Comparison of ENCODE assay signal across 12 mouse cellular contexts in the genomic region with DNA sequence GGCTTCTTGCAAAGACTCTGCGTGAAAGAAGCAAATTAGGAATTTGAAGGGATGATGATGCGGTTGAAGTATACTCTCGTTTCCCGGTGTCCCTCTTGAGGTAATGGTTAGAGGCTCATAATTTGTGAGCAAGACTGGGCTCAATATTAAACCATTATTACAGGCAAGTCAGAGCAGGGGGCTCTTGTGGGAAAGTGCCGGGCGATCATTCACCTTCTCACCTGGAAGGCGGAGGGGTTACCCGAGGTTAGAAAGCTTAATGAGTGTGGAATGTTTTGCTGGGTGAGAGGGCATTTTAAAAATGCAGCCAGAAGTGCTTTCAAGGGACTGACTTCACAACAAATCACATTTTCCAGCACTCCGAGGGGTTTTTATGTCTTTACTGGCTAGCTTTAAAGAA. TPM values are rescaled to one million over a fixed set of nuclear protein-coding genes. Genes with fewer than 3 reads are reported as not detected.
DNase-seq lines count a peak whose midpoint lies in the region; ATAC-seq and TF ChIP-seq lines count a peak whose summit lies in the region.
"Had no signal": no experiment of that assay in that cellular context is flagged by ENCODE, and none has a peak within 500 bp of the region (broad histone marks: within the 10 kb centered on the region; RNA-seq: fewer than 3 reads in every experiment).

No protein-coding gene starts in this region.

- no peak overlapping the region for H3K27ac ChIP-seq in kidney, postnatal 0 days
- no peak overlapping the region for H3K27ac ChIP-seq in embryonic facial prominence, embryonic 13.5 days
- no peak overlapping the region for H3K27ac ChIP-seq in hindbrain, embryonic 12.5 days
- no peak overlapping the region for H3K27ac ChIP-seq in midbrain, embryonic 12.5 days (replicated peaks)
- H3K27ac ChIP-seq: embryonic facial prominence, embryonic 15.5 days had no signal

- H3K36me3 ChIP-seq in kidney, postnatal 0 days (ENCODE audit: insufficient read depth, low read length): no peaks in the 10 kb centered on the region
- no peaks in the 10 kb centered on the region for H3K36me3 ChIP-seq in embryonic facial prominence, embryonic 13.5 days
- H3K36me3 ChIP-seq in hindbrain, embryonic 12.5 days: no peaks in the 10 kb centered on the region
- H3K36me3 ChIP-seq in midbrain, embryonic 12.5 days: no peaks in the 10 kb centered on the region
- H3K36me3 ChIP-seq: embryonic facial prominence, embryonic 15.5 days had no signal

- no peak for ATAC-seq in kidney, postnatal 0 days (replicated peaks; ENCODE audit: low FRiP score, low read depth)
- no peak for ATAC-seq in embryonic facial prominence, embryonic 13.5 days (ENCODE audit: insufficient number of reproducible peaks, insufficient read depth, low FRiP score, low TSS enrichment, low read depth)
- ATAC-seq in hindbrain, embryonic 12.5 days (ENCODE audit: low FRiP score): no peak
- ATAC-seq in midbrain, embryonic 12.5 days (ENCODE audit: low FRiP score, low read depth): no peak; the same call in 1 of the 2 replicates

- intact Hi-C loops in left cerebral cortex, postnatal 25 days (cut with DNase I): no loop called here

- H3K27me3 ChIP-seq in kidney, postnatal 0 days (ENCODE audit: insufficient read depth, low read length): no peaks in the 10 kb centered on the region
- no peaks in the 10 kb centered on the region for H3K27me3 ChIP-seq in embryonic facial prominence, embryonic 13.5 days
- H3K27me3 ChIP-seq in hindbrain, embryonic 12.5 days: 0 out of 2 replicates have a peak, but pooled peaks cover 6% of the 10 kb centered on the region
- H3K27me3 ChIP-seq in midbrain, embryonic 12.5 days: no peaks in the 10 kb centered on the region
- H3K27me3 ChIP-seq: embryonic facial prominence, embryonic 15.5 days had no signal

- no peak overlapping the region for H3K9ac ChIP-seq in kidney, postnatal 0 days (ENCODE audit: low read depth, low read length)
- H3K9ac ChIP-seq in embryonic facial prominence, embryonic 13.5 days: 0 out of 2 replicates have a peak overlapping the region, but pooled peaks have one; percentile 16
- no peak overlapping the region for H3K9ac ChIP-seq in hindbrain, embryonic 12.5 days
- no peak overlapping the region for H3K9ac ChIP-seq in midbrain, embryonic 12.5 days (replicated peaks)
- H3K9ac ChIP-seq: embryonic facial prominence, embryonic 15.5 days had no signal

- peak; percentile 40 for DNase-seq in kidney, postnatal 0 days (ENCODE audit: low spot score)
- no peak for DNase-seq in kidney, adult 9 months
- no peak for DNase-seq in ovary, postnatal 10 days (ENCODE audit: low spot score)
- no peak for DNase-seq in ovary, postnatal 36 days (ENCODE audit: low spot score)
- no peak for DNase-seq in left cerebral cortex, postnatal 25 days (ENCODE audit: low spot score in 2 of 2)
- DNase-seq: gastrocnemius, postnatal 25 days; thymus, postnatal 25 days had no signal

- H3K9me3 ChIP-seq in kidney, postnatal 0 days (replicated peaks; ENCODE audit: low read length): no peaks in the 10 kb centered on the region
- H3K9me3 ChIP-seq in embryonic facial prominence, embryonic 13.5 days: no peaks in the 10 kb centered on the region
- no peaks in the 10 kb centered on the region for H3K9me3 ChIP-seq in hindbrain, embryonic 12.5 days (replicated peaks)
- no peaks in the 10 kb centered on the region for H3K9me3 ChIP-seq in midbrain, embryonic 12.5 days
- H3K9me3 ChIP-seq: embryonic facial prominence, embryonic 15.5 days had no signal

- whole genome bisulfite sequencing in kidney, postnatal 0 days: 31% methylated on average over 9 of the region's 9 CpGs
- 23% methylated on average over 9 of the region's 9 CpGs for WGBS in embryonic facial prominence, embryonic 13.5 days
- WGBS in hindbrain, embryonic 12.5 days: 22% methylated on average over 9 of the region's 9 CpGs
- 9% methylated on average over 9 of the region's 9 CpGs for WGBS in midbrain, embryonic 12.5 days

- TF ChIP-seq CTCF in kidney, postnatal 0 days (IDR thresholded peaks at IDR 0.05; ENCODE audit: low read depth): no peak

- H3K4me3 ChIP-seq in kidney, postnatal 0 days (replicated peaks; ENCODE audit: low read depth, low read length): no peak overlapping the region
- H3K4me3 ChIP-seq in embryonic facial prominence, embryonic 13.5 days: no peak overlapping the region
- H3K4me3 ChIP-seq in hindbrain, embryonic 12.5 days: no peak overlapping the region
- H3K4me3 ChIP-seq in midbrain, embryonic 12.5 days: no peak overlapping the region
- H3K4me3 ChIP-seq: embryonic facial prominence, embryonic 15.5 days had no signal

- 0 out of 2 replicates have a peak overlapping the region, but pooled peaks have one; percentile 6 for H3K4me2 ChIP-seq in kidney, postnatal 0 days (ENCODE audit: low read length)
- peak overlapping the region; percentile 9; the same call in 1 of the 2 replicates for H3K4me2 ChIP-seq in embryonic facial prominence, embryonic 13.5 days
- H3K4me2 ChIP-seq in hindbrain, embryonic 12.5 days (replicated peaks): peak overlapping the region; percentile 22
- H3K4me2 ChIP-seq in midbrain, embryonic 12.5 days (replicated peaks): peak overlapping the region; percentile 26
- H3K4me2 ChIP-seq: embryonic facial prominence, embryonic 15.5 days; liver, embryonic 11.5 days had no signal

- 0 out of 2 replicates have a peak, but pooled peaks cover 5% of the 10 kb centered on the region for H3K4me1 ChIP-seq in kidney, postnatal 0 days (replicated peaks; ENCODE audit: insufficient read depth, low read length)
- peaks cover 13% of the 10 kb centered on the region for H3K4me1 ChIP-seq in embryonic facial prominence, embryonic 13.5 days
- H3K4me1 ChIP-seq in hindbrain, embryonic 12.5 days: peaks cover 11% of the 10 kb centered on the region
- peaks cover 9% of the 10 kb centered on the region for H3K4me1 ChIP-seq in midbrain, embryonic 12.5 days

RNA-seq across cellular contexts. Expression of gene Dusp6, which starts 36.3 kb away (rescaled TPM):
- 70.2 and 73.4 TPM in 2 replicates for polyA plus RNA-seq in kidney, postnatal 0 days (2015; fragmentation: Nextera tagmentation; extraction: Ambion mirVana)
- polyA plus RNA-seq in embryonic facial prominence, embryonic 13.5 days (2015; fragmentation: Nextera tagmentation; extraction: Ambion mirVana): 61.9 and 73.3 TPM in 2 replicates
- 38.3 and 39.6 TPM in 2 replicates for polyA plus RNA-seq in hindbrain, embryonic 12.5 days (2016; fragmentation: Nextera tagmentation; extraction: Ambion mirVana)
- 23.9 and 24.3 TPM in 2 replicates for polyA plus RNA-seq in midbrain, embryonic 12.5 days (2016; fragmentation: Nextera tagmentation; extraction: Ambion mirVana)
- 100 to 1,000 TPM; 108 to 109 TPM for total RNA-seq in left cerebral cortex, postnatal 25 days (2021)
